Mouse (Mus musculus) MN1 (cell line): Measurements from ENCODE around the gene Gpr37l1.
"Not testable (repeated sequence)": the region's sequence is repeated elsewhere in the genome, so short reads cannot be mapped to it uniquely, and the experiment has no call there.

Source experiments
- DNase-seq: peaks from one replicate; pipeline ENCODE4 v3.0.0-alpha.2; 2016; ENCODE audit warnings: low spot score

Gpr37l1 gene

GRCm38 (mm10) chr1:135167435-135167834 lies at the start of gene Gpr37l1:
Gene Gpr37l1 (minus strand): TSS chr1:135167681.
- peak; percentile 57 for DNase-seq

GRCm38 (mm10) chr1:135213772-135214640 lies 46.5 kb upstream of the Gpr37l1 start:
- DNase-seq, result no peak

- no peak for DNase-seq
Measured at GRCm38 (mm10) chr1:135210421-135210820, 42.9 kb upstream of the Gpr37l1 start.

- DNase-seq, result no peak
Measured at GRCm38 (mm10) chr1:135208716-135209115, 41.2 kb upstream of the Gpr37l1 start.

- DNase-seq, result no peak
Measured at GRCm38 (mm10) chr1:135206586-135207339, 39.3 kb upstream of the Gpr37l1 start.

GRCm38 (mm10) chr1:135205257-135205656 lies 37.8 kb upstream of the Gpr37l1 start:
- no peak for DNase-seq

GRCm38 (mm10) chr1:135204196-135205126 lies 37.0 kb upstream of the Gpr37l1 start:
- no peak for DNase-seq

GRCm38 (mm10) chr1:135200400-135200799 lies 32.9 kb upstream of the Gpr37l1 start:
- no peak for DNase-seq

GRCm38 (mm10) chr1:135199014-135199819 lies 31.7 kb upstream of the Gpr37l1 start:
- peak; percentile 26 for DNase-seq

GRCm38 (mm10) chr1:135198412-135198811 lies 30.9 kb upstream of the Gpr37l1 start:
- DNase-seq, result no peak

GRCm38 (mm10) chr1:135195907-135196440 lies 28.5 kb upstream of the Gpr37l1 start:
- peak; percentile 62 for DNase-seq

GRCm38 (mm10) chr1:135194335-135194734 lies 26.9 kb upstream of the Gpr37l1 start:
- DNase-seq, result not testable (repeated sequence)

- no peak for DNase-seq
Measured at GRCm38 (mm10) chr1:135189186-135189585, 21.7 kb upstream of the Gpr37l1 start.

GRCm38 (mm10) chr1:135188197-135188596 lies 20.7 kb upstream of the Gpr37l1 start:
- DNase-seq, result peak; percentile 59

- not testable (repeated sequence) for DNase-seq
Measured at GRCm38 (mm10) chr1:135187016-135187415, 19.5 kb upstream of the Gpr37l1 start.

GRCm38 (mm10) chr1:135186427-135186826 lies 18.9 kb upstream of the Gpr37l1 start:
- DNase-seq, result no peak

- no peak for DNase-seq
Measured at GRCm38 (mm10) chr1:135185936-135186335, 18.5 kb upstream of the Gpr37l1 start.

- no peak for DNase-seq
Measured at GRCm38 (mm10) chr1:135183941-135184570, 16.6 kb upstream of the Gpr37l1 start.

GRCm38 (mm10) chr1:135183448-135183847 lies 16.0 kb upstream of the Gpr37l1 start:
- no peak for DNase-seq

GRCm38 (mm10) chr1:135182975-135183374 lies 15.5 kb upstream of the Gpr37l1 start:
- DNase-seq, result no peak
